Mouse (Mus musculus) G1E (cell line): ENCODE measurements at regions not wholly inside any gene's neighbourhood (a gene's known extent, or its start where the extent isn't known, plus 50 kb on each side); places are given as distances from the start of the nearest gene placed in this dataset.

ENCODE experiments used
- CTCF ChIP-seq: IDR thresholded peaks from 2 replicates; pipeline ENCODE4 v1.5.1; 2012; ENCODE audit warnings: low read depth, low read length, inconsistent platforms, mixed read lengths
- GATA1 ChIP-seq: IDR thresholded peaks from 2 replicates; pipeline ENCODE4 v1.6.1; 2012; ENCODE audit warnings: borderline replicate concordance, low read length, inconsistent platforms, mixed read lengths
- GATA2 ChIP-seq: IDR thresholded peaks from 2 replicates; pipeline ENCODE4 v1.6.1; 2012; ENCODE audit warnings: low read depth, low read length, inconsistent platforms, borderline replicate concordance
- POLR2AphosphoS5 ChIP-seq: IDR thresholded peaks from 2 replicates; pipeline ENCODE4 v1.6.1; 2012; ENCODE audit warnings: low read depth, low read length, inconsistent platforms; ENCODE audit not compliant: insufficient replicate concordance
- TAL1 ChIP-seq: conservative IDR thresholded peaks from 2 replicates; pipeline ENCODE4 v1.6.1; 2012; ENCODE audit warnings: low read depth, low read length, inconsistent platforms, mixed read lengths

- no peak for TF ChIP-seq CTCF
- TF ChIP-seq TAL1 = no peak
- no peak for TF ChIP-seq GATA1
- TF ChIP-seq POLR2AphosphoS5 = no peak
- TF ChIP-seq GATA2 = no peak
These were observed 190.0 kb upstream of the Sfrp2 start for GRCm38 (mm10) chr3:83576155-83576554.
